Mouse (Mus musculus): ENCODE data around the gene Hoxb5.

Hoxb5 gene

GRCm38 (mm10) chr11:96288455-96289221 lies 14.5 kb upstream of the Hoxb5 start:
- DNase-seq = no peak

GRCm38 (mm10) chr11:96289293-96289692 lies 13.8 kb upstream of the Hoxb5 start:
- DNase-seq = no peak

- no peak for DNase-seq
Observed at GRCm38 (mm10) chr11:96289837-96290236, 13.3 kb upstream of the Hoxb5 start.

- DNase-seq = no peak
Observed at GRCm38 (mm10) chr11:96290705-96291355, 12.3 kb upstream of the Hoxb5 start.

- DNase-seq = no peak
Observed at GRCm38 (mm10) chr11:96291681-96292564, 11.2 kb upstream of the Hoxb5 start, which contains the start of gene Hoxb6. Gene Hoxb6 (plus strand): TSS chr11:96292476.

GRCm38 (mm10) chr11:96292565-96293301 lies 10.4 kb upstream of the Hoxb5 start:
- no peak for DNase-seq

- DNase-seq = no peak
Observed at GRCm38 (mm10) chr11:96293302-96293921, 9.7 kb upstream of the Hoxb5 start.

- peak; percentile 86 for DNase-seq
Observed at GRCm38 (mm10) chr11:96294245-96295091, 8.7 kb upstream of the Hoxb5 start.

GRCm38 (mm10) chr11:96295092-96295835 lies 7.9 kb upstream of the Hoxb5 start:
- no peak for DNase-seq

- no peak for DNase-seq
Observed at GRCm38 (mm10) chr11:96296997-96297396, 6.1 kb upstream of the Hoxb5 start.

GRCm38 (mm10) chr11:96297428-96297827 lies 5.7 kb upstream of the Hoxb5 start:
- no peak for DNase-seq

- no peak for DNase-seq
Observed at GRCm38 (mm10) chr11:96297968-96298635, 5.0 kb upstream of the Hoxb5 start.

- no peak for DNase-seq
Observed at GRCm38 (mm10) chr11:96298895-96299667, 4.1 kb upstream of the Hoxb5 start.

GRCm38 (mm10) chr11:96299781-96300180 lies 3.4 kb upstream of the Hoxb5 start:
- DNase-seq = no peak

- no peak for DNase-seq
Observed at GRCm38 (mm10) chr11:96300354-96301063, 2.6 kb upstream of the Hoxb5 start.

- DNase-seq = no peak
Observed at GRCm38 (mm10) chr11:96301064-96301431, 2.1 kb upstream of the Hoxb5 start.

- peak; percentile 71 for DNase-seq
Observed at GRCm38 (mm10) chr11:96301837-96302236, 1.3 kb upstream of the Hoxb5 start.

- no peak for DNase-seq
Observed at GRCm38 (mm10) chr11:96302381-96303150, 570 bp upstream of the Hoxb5 start.
